9 mouse cellular contexts compared by ENCODE assay signal in genomic region chr9:50698418-50699409, GRCm38 (mm10). TPM values are rescaled to one million over a fixed set of nuclear protein-coding genes. Genes with fewer than 3 reads are reported as not detected.
DNase-seq lines count a peak whose midpoint lies in the region; ATAC-seq and TF ChIP-seq lines count a peak whose summit lies in the region.
"Had no signal": no experiment of that assay in that cellular context is flagged by ENCODE, and none has a peak within 500 bp of the region (broad histone marks: within the 10 kb centered on the region; RNA-seq: fewer than 3 reads in every experiment).

No protein-coding gene starts in this region.

- H3K36me3 ChIP-seq in heart, embryonic 10.5 days: no peaks in the 10 kb centered on the region
- H3K36me3 ChIP-seq in kidney, postnatal 0 days (ENCODE audit: insufficient read depth, low read length): no peaks in the 10 kb centered on the region
- no peaks in the 10 kb centered on the region; the same call in 1 of the 2 replicates for H3K36me3 ChIP-seq in liver, embryonic 11.5 days (ENCODE audit: control insufficient read depth, insufficient read depth, low read length)
- H3K36me3 ChIP-seq in midbrain, postnatal 0 days (ENCODE audit: insufficient read depth, low read length): peaks cover 22% of the 10 kb centered on the region; the same call in 1 of the 2 replicates

- peak; percentile 56 for DNase-seq in layer of hippocampus, adult 11-12 months (ENCODE audit: low spot score)
- DNase-seq in layer of hippocampus, adult 9-10 months (ENCODE audit: low spot score): no peak
- peak; percentile 50 for DNase-seq in embryo, embryonic 10.5 days (ENCODE audit: low spot score)
- DNase-seq in heart, embryonic 10.5 days (ENCODE audit: low spot score): no peak
- DNase-seq in kidney, postnatal 0 days (ENCODE audit: low spot score): peak; percentile 22
- peak; percentile 62 for DNase-seq in liver, embryonic 11.5 days (ENCODE audit: low spot score)
- peak; percentile 41 for DNase-seq in midbrain, postnatal 0 days (ENCODE audit: low spot score)
- DNase-seq in testis, postnatal 10 days (ENCODE audit: low spot score): peak; percentile 70

- TF ChIP-seq CTCF in kidney, postnatal 0 days (IDR thresholded peaks at IDR 0.05; ENCODE audit: low read depth): no peak
- peak; percentile 30 for TF ChIP-seq CTCF in midbrain, postnatal 0 days (IDR thresholded peaks at IDR 0.05)

- 0 out of 2 replicates have a peak, but pooled peaks have one; percentile 51 for ATAC-seq in kidney, postnatal 0 days (replicated peaks; ENCODE audit: low FRiP score, low read depth)
- ATAC-seq in liver, embryonic 11.5 days (replicated peaks; ENCODE audit: low FRiP score): no peak
- ATAC-seq in midbrain, postnatal 0 days (ENCODE audit: low FRiP score): peak; percentile 67
- ATAC-seq: Patski had no signal

- WGBS in heart, embryonic 10.5 days: 1% methylated on average over 67 of the region's 70 CpGs
- WGBS in kidney, postnatal 0 days: under 1% methylated on average over 57 of the region's 70 CpGs
- WGBS in liver, embryonic 11.5 days: under 1% methylated on average over 68 of the region's 70 CpGs
- WGBS in midbrain, postnatal 0 days: under 1% methylated on average over 58 of the region's 70 CpGs

- peak overlapping the region; percentile 99 for H3K4me2 ChIP-seq in kidney, postnatal 0 days (ENCODE audit: low read length)
- peak overlapping the region; percentile 97 for H3K4me2 ChIP-seq in liver, embryonic 11.5 days
- H3K4me2 ChIP-seq in midbrain, postnatal 0 days (ENCODE audit: low read depth, low read length, poor library complexity, severe bottlenecking): peak overlapping the region; percentile 68

- peaks cover 28% of the 10 kb centered on the region for H3K27me3 ChIP-seq in heart, embryonic 10.5 days (ENCODE audit: insufficient read depth, poor library complexity, severe bottlenecking)
- 0 out of 2 replicates have a peak, but pooled peaks cover 4% of the 10 kb centered on the region for H3K27me3 ChIP-seq in kidney, postnatal 0 days (ENCODE audit: insufficient read depth, low read length)
- H3K27me3 ChIP-seq in liver, embryonic 11.5 days (replicated peaks; ENCODE audit: control insufficient read depth, insufficient read depth, low read length): peaks cover 41% of the 10 kb centered on the region
- H3K27me3 ChIP-seq in midbrain, postnatal 0 days (ENCODE audit: insufficient read depth, low read length): no peaks in the 10 kb centered on the region
- H3K27me3 ChIP-seq: Patski had no signal

- H3K4me3 ChIP-seq in heart, embryonic 10.5 days: peak overlapping the region; percentile 71
- peak overlapping the region; percentile 52 for H3K4me3 ChIP-seq in kidney, postnatal 0 days (replicated peaks; ENCODE audit: low read depth, low read length)
- peak overlapping the region; percentile 58 for H3K4me3 ChIP-seq in liver, embryonic 11.5 days (ENCODE audit: low read depth, low read length)
- peak overlapping the region; percentile 74 for H3K4me3 ChIP-seq in midbrain, postnatal 0 days (ENCODE audit: low read depth, low read length)

- H3K9me3 ChIP-seq in heart, embryonic 10.5 days: no peaks in the 10 kb centered on the region
- H3K9me3 ChIP-seq in kidney, postnatal 0 days (replicated peaks; ENCODE audit: low read length): no peaks in the 10 kb centered on the region
- no peaks in the 10 kb centered on the region for H3K9me3 ChIP-seq in liver, embryonic 11.5 days (ENCODE audit: control insufficient read depth, low read length)
- H3K9me3 ChIP-seq in midbrain, postnatal 0 days (ENCODE audit: low read length): no peaks in the 10 kb centered on the region

- peak overlapping the region; percentile 75 for H3K27ac ChIP-seq in heart, embryonic 10.5 days
- no peak overlapping the region for H3K27ac ChIP-seq in kidney, postnatal 0 days
- H3K27ac ChIP-seq in liver, embryonic 11.5 days (ENCODE audit: low read depth, low read length): no peak overlapping the region
- peak overlapping the region; percentile 78 for H3K27ac ChIP-seq in midbrain, postnatal 0 days (ENCODE audit: low read depth, low read length)

- H3K4me1 ChIP-seq in heart, embryonic 10.5 days: peaks cover 31% of the 10 kb centered on the region
- H3K4me1 ChIP-seq in kidney, postnatal 0 days (replicated peaks; ENCODE audit: insufficient read depth, low read length): no peaks in the 10 kb centered on the region
- peaks cover 19% of the 10 kb centered on the region for H3K4me1 ChIP-seq in liver, embryonic 11.5 days (replicated peaks; ENCODE audit: control insufficient read depth, insufficient read depth, low read length)
- peaks cover 6% of the 10 kb centered on the region; the same call in 1 of the 2 replicates for H3K4me1 ChIP-seq in midbrain, postnatal 0 days (ENCODE audit: insufficient read depth, low read length)

- peak overlapping the region; percentile 56 for H3K9ac ChIP-seq in kidney, postnatal 0 days (ENCODE audit: low read depth, low read length)
- H3K9ac ChIP-seq in liver, embryonic 11.5 days (ENCODE audit: low read depth, low read length): peak overlapping the region; percentile 37
- peak overlapping the region; percentile 85 for H3K9ac ChIP-seq in midbrain, postnatal 0 days (replicated peaks; ENCODE audit: low read length, poor library complexity, severe bottlenecking)

RNA-seq across cellular contexts. Expression of gene Dlat, which starts 39.1 kb away (rescaled TPM):
- 105 and 151 TPM in 2 replicates for polyA plus RNA-seq in heart, embryonic 10.5 days (2016; fragmentation: Nextera tagmentation; extraction: Ambion mirVana)
- polyA plus RNA-seq in kidney, postnatal 0 days (2015; fragmentation: Nextera tagmentation; extraction: Ambion mirVana): 84.6 and 86.5 TPM in 2 replicates
- 77.3 and 83.7 TPM in 2 replicates for polyA plus RNA-seq in liver, embryonic 11.5 days (2014; fragmentation: Nextera tagmentation; extraction: Ambion mirVana)
- total RNA-seq in midbrain, postnatal 0 days (2014; rRNA removed): 67.4 and 70.3 TPM in 2 replicates
- polyA plus RNA-seq in midbrain, postnatal 0 days (2015; fragmentation: Nextera tagmentation; extraction: Ambion mirVana): 58.7 and 59.1 TPM in 2 replicates

RNA-seq across cellular contexts. Expression of gene Dixdc1, which starts 40.6 kb away (rescaled TPM):
- polyA plus RNA-seq in heart, embryonic 10.5 days (2016; fragmentation: Nextera tagmentation; extraction: Ambion mirVana): 5.3 and 7.6 TPM in 2 replicates
- 7.3 and 7.5 TPM in 2 replicates for polyA plus RNA-seq in kidney, postnatal 0 days (2015; fragmentation: Nextera tagmentation; extraction: Ambion mirVana)
- 2.3 and 3.5 TPM in 2 replicates for polyA plus RNA-seq in liver, embryonic 11.5 days (2014; fragmentation: Nextera tagmentation; extraction: Ambion mirVana)
- total RNA-seq in midbrain, postnatal 0 days (2014; rRNA removed): 33.3 and 52.6 TPM in 2 replicates
- polyA plus RNA-seq in midbrain, postnatal 0 days (2015; fragmentation: Nextera tagmentation; extraction: Ambion mirVana): 26.1 and 28.6 TPM in 2 replicates

RNA-seq across cellular contexts. Expression of gene 2310030G06Rik, which starts 47.6 kb away (rescaled TPM):
- 8.4 TPM in 2 replicates for polyA plus RNA-seq in heart, embryonic 10.5 days (2016; fragmentation: Nextera tagmentation; extraction: Ambion mirVana)
- 26.8 and 27.1 TPM in 2 replicates for polyA plus RNA-seq in kidney, postnatal 0 days (2015; fragmentation: Nextera tagmentation; extraction: Ambion mirVana)
- polyA plus RNA-seq in liver, embryonic 11.5 days (2014; fragmentation: Nextera tagmentation; extraction: Ambion mirVana): 2.6 and 4.5 TPM in 2 replicates
- 1.3 and 1.5 TPM in 2 replicates for total RNA-seq in midbrain, postnatal 0 days (2014; rRNA removed)
- 2.9 and 3.3 TPM in 2 replicates for polyA plus RNA-seq in midbrain, postnatal 0 days (2015; fragmentation: Nextera tagmentation; extraction: Ambion mirVana)

RNA-seq across cellular contexts. Expression of gene Cryab, which starts 52.4 kb away (rescaled TPM):
- polyA plus RNA-seq in heart, embryonic 10.5 days (2016; fragmentation: Nextera tagmentation; extraction: Ambion mirVana): 483 and 791 TPM in 2 replicates
- 198 and 233 TPM in 2 replicates for polyA plus RNA-seq in kidney, postnatal 0 days (2015; fragmentation: Nextera tagmentation; extraction: Ambion mirVana)
- 8.0 and 13.7 TPM in 2 replicates for polyA plus RNA-seq in liver, embryonic 11.5 days (2014; fragmentation: Nextera tagmentation; extraction: Ambion mirVana)
- 6.2 and 11.3 TPM in 2 replicates for total RNA-seq in midbrain, postnatal 0 days (2014; rRNA removed)
- 18.7 and 19.7 TPM in 2 replicates for polyA plus RNA-seq in midbrain, postnatal 0 days (2015; fragmentation: Nextera tagmentation; extraction: Ambion mirVana)

RNA-seq across cellular contexts. Expression of gene Hspb2, which starts 53.4 kb away (rescaled TPM):
- polyA plus RNA-seq in heart, embryonic 10.5 days (2016; fragmentation: Nextera tagmentation; extraction: Ambion mirVana): 227 and 370 TPM in 2 replicates
- polyA plus RNA-seq in kidney, postnatal 0 days (2015; fragmentation: Nextera tagmentation; extraction: Ambion mirVana): 5.5 and 7.4 TPM in 2 replicates
- 1.3 and 2.3 TPM in 2 replicates for polyA plus RNA-seq in liver, embryonic 11.5 days (2014; fragmentation: Nextera tagmentation; extraction: Ambion mirVana)
- 1.1 and 5.2 TPM in 2 replicates for total RNA-seq in midbrain, postnatal 0 days (2014; rRNA removed)
- polyA plus RNA-seq in midbrain, postnatal 0 days (2015; fragmentation: Nextera tagmentation; extraction: Ambion mirVana): 2.5 and 2.6 TPM in 2 replicates

Comparison
In these comparisons a context has a peak if more than half of its experiments do, and no peak if none do; other contexts are left out.
1. DNase-seq: peak in layer of hippocampus, adult 11-12 months (single experiment), embryo, embryonic 10.5 days (single experiment), kidney, postnatal 0 days (single experiment), liver, embryonic 11.5 days (single experiment), midbrain, postnatal 0 days (single experiment) and testis, postnatal 10 days (single experiment); none in layer of hippocampus, adult 9-10 months (single experiment) and heart, embryonic 10.5 days (single experiment).
2. H3K27ac ChIP-seq: peak in heart, embryonic 10.5 days (single experiment) and midbrain, postnatal 0 days (single experiment); none in kidney, postnatal 0 days (single experiment) and liver, embryonic 11.5 days (single experiment).
3. Peak in every context shown above with its lines, with median percentiles within 50 percentile points of each other: H3K4me3 ChIP-seq, H3K4me2 ChIP-seq and H3K9ac ChIP-seq.